Mouse (Mus musculus): ENCODE data around the gene Kcnma1. TPM values are rescaled to one million over a fixed set of nuclear protein-coding genes. Genes with fewer than 3 reads are reported as not detected.
A peak's percentile ranks its signal among the peaks of the same experiment; 100 is the strongest.

Gene Kcnma1
- polyA plus RNA-seq, 1 experiment from 2014 or later, result 6.0 TPM

DNA sequence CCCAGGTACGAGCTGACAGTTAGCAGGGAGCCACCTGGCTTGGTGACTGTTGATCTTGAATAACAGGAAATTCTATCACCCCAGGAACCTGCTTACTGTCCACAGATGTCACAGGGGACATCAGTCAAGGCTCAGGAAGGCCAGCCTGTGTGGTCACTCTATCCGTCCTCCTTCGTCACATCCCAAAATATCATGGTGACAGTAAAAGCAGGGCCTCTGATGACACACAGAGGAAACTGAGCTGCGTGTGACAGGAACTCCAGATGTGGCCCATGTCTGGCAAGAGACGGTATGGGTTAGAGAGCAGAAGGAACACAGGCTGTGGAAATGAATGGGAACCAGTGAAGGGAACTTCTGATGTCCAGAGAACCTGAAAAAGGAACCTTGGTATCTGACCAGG is 174.7 kb downstream of the Kcnma1 start:
- Histone ChIP-seq H3K36me3 (no peaks in the 10 kb centered on the region), H3K27me3 (no peaks in the 10 kb centered on the region), H3K9me3 (no peaks in the 10 kb centered on the region), H3K4me2 (replicated peaks) (no peak overlapping the region), H3K27ac (no peak overlapping the region), H3K4me1 (no peaks in the 10 kb centered on the region), H3K4me3 (no peak overlapping the region), H3K9ac (no peak overlapping the region)
- 73% methylated on average over 5 of the region's 5 CpGs for WGBS
- ATAC-seq (ENCODE audit: low FRiP score, low read depth), result no peak

DNA sequence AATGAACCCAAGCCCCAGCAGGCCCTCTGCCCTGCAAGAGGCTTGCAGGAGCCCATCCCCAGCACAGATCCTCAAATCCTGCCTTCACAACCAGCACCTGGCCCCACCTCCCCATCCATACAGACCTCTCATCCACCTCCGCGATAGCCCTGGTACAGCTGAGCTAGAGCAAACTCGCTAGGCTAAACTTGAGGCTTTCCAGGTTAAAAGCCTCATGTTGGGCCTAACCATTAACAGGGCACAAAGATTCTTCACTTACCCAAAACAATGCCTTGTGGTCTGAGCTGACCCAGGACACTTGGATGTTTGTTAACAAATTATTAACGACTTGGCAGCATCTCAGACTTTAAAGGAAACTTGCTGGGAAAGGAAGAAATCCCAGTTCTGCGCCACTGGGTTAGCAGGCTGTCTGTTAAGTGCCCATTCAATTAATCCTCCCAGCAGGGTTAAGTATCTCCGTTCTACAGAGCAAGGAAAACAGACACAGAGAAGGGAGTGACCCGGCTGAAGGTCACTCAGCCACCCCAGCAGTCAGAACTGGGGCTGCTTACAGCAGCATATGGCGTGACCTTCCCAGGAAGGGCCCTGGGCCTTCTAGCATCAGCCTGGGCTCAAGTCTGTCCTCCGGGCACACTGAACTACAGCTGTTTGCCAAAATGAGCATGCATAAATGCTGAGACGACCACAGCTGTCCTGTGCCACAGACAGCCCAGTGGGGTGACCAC is 178.7 kb downstream of the Kcnma1 start:
- no peak overlapping the region for H3K9ac ChIP-seq
- H3K9me3 ChIP-seq, result no peaks in the 10 kb centered on the region
- H3K4me1 ChIP-seq, result no peaks in the 10 kb centered on the region
- H3K4me3 ChIP-seq, result no peak overlapping the region
- peak; percentile 36; the same call in 1 of the 2 replicates for ATAC-seq (ENCODE audit: low FRiP score, low read depth)
- H3K27me3 ChIP-seq, result no peaks in the 10 kb centered on the region
- H3K4me2 ChIP-seq (replicated peaks), result no peak overlapping the region
- no peak overlapping the region for H3K27ac ChIP-seq
- 43% methylated on average over 10 of the region's 10 CpGs for WGBS
- H3K36me3 ChIP-seq, result no peaks in the 10 kb centered on the region

DNA sequence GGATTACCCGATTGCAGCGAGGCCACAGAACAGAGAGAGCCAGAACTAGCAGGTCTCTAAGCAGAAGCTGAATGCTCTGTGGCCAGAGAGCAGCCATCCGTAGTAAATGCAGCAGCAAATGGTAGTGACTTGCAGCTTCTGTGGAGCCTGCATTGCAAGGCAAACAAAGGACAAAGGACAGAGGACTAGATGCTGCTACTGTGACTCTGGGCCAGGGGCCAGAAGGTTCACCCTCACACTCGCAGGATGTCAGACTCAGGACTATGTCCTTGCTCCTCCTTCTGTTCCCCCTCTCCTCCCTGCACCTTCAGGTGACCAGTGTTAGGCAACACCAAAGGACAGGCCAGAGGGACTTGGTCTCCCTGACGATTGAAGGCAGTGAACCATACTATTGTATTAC is 183.0 kb downstream of the Kcnma1 start:
- Histone ChIP-seq H3K27me3 (no peaks in the 10 kb centered on the region), H3K9me3 (no peaks in the 10 kb centered on the region), H3K36me3 (no peaks in the 10 kb centered on the region), H3K4me3 (no peak overlapping the region), H3K4me1 (no peaks in the 10 kb centered on the region), H3K9ac (no peak overlapping the region), H3K27ac (no peak overlapping the region), H3K4me2 (replicated peaks) (no peak overlapping the region)
- no peak for ATAC-seq (ENCODE audit: low FRiP score, low read depth)
- WGBS, result 65% methylated on average over 5 of the region's 5 CpGs

DNA sequence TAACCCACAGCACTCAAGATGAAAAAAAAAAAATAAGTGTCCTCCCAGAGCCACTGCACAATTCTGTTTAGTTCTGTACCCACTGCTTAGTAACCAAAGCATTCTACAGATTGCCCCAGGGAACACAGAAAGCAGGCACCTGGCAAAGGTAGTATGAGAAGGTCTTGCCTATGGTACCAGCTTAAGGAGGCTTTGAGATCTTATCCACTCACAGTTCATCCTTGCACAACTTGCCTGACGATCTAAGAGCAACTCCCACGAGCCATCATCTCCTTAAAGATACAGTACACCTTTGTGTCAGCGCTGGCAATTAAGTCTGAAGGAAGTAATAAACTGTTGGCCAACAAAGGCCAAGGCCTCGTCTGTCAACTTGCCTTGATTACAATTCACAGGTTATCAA is 184.0 kb downstream of the Kcnma1 start:
- Histone ChIP-seq H3K4me1 (no peaks in the 10 kb centered on the region), H3K27ac (no peak overlapping the region), H3K9me3 (no peaks in the 10 kb centered on the region), H3K9ac (no peak overlapping the region), H3K27me3 (no peaks in the 10 kb centered on the region), H3K36me3 (no peaks in the 10 kb centered on the region), H3K4me2 (replicated peaks) (no peak overlapping the region), H3K4me3 (no peak overlapping the region)
- 29% methylated on average over 4 of the region's 4 CpGs for WGBS
- no peak for ATAC-seq (ENCODE audit: low FRiP score, low read depth)

DNA sequence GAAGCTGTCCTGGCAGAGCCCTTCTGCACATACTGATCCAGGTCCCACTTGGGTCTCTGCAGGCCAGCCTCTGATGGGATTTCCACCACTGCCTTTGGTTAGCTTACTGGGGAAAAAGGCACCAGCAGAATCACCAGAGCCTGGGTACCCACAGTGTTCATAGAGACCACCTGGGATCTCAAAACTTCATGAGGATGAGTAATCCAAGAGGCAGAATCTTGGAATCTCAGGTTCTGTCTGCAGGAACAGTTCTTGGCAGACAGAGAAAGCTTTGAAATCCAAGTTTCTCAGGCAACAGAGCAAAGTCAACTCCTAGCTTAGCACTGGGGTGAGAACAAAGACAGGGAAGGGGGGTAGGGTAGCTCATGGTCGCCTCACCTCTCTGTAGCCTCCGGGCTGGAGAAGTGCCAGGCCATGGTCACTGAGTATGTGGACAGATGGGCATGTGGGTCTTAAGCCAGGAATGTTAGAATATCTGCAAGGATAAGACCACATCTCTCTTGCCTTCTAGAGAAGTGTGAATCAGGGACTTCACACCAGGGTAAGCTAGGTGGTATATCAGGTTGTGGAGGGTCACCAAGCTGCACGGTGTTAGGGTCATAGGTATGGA is 185.5 kb downstream of the Kcnma1 start:
- Histone ChIP-seq H3K27ac (no peak overlapping the region), H3K27me3 (no peaks in the 10 kb centered on the region), H3K4me3 (no peak overlapping the region), H3K9me3 (no peaks in the 10 kb centered on the region), H3K9ac (no peak overlapping the region), H3K36me3 (no peaks in the 10 kb centered on the region), H3K4me1 (no peaks in the 10 kb centered on the region), H3K4me2 (replicated peaks) (no peak overlapping the region)
- 83% methylated on average over 3 of the region's 3 CpGs for WGBS
- no peak for ATAC-seq (ENCODE audit: low FRiP score, low read depth)

DNA sequence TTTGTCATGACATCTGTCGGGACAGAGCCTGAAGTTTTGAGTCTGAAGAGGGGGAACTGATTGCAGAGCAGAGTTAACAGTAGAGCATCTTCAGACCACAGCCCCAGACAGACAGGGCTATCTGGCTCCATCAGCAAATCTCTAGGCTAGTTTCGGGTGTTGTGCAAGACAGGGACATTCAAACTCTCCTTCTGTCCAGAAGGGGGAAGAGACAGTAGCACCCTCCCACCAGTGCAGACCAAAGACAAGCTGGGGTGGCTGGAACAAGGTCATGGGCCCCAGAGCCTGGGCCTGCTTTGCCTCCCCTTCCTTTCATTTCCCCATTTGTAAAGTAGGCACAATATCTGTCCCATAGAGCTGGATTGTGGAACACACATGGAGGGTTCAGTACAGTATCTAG is 189.4 kb downstream of the Kcnma1 start:
- no peak overlapping the region for H3K9ac ChIP-seq
- H3K4me1 ChIP-seq, result no peaks in the 10 kb centered on the region
- no peaks in the 10 kb centered on the region for H3K27me3 ChIP-seq
- no peak overlapping the region for H3K4me2 ChIP-seq (replicated peaks)
- H3K27ac ChIP-seq, result no peak overlapping the region
- WGBS, result 77% methylated on average over 2 of the region's 2 CpGs
- no peaks in the 10 kb centered on the region for H3K36me3 ChIP-seq
- no peak overlapping the region for H3K4me3 ChIP-seq
- ATAC-seq (ENCODE audit: low FRiP score, low read depth), result no peak
- no peaks in the 10 kb centered on the region for H3K9me3 ChIP-seq

DNA sequence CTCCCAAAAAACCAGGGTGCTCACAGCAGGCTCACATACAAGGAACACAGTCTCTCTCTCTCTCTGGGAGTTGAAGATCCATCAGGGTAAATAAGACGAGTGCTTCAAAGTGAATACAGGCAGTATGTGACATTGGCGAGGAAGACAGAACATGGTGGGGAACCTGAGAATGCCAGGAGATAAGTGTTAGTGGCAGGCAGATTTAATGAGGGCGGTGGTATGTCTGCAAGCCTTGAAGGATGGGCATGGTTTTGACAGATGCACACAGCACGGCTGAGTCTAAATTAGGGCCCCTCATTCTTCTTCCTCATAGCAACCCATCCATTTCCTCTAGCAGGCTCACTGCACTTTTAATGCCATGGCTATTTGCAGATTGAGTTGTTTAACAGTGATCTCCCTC is 190.0 kb downstream of the Kcnma1 start:
- Histone ChIP-seq H3K4me2 (replicated peaks) (no peak overlapping the region), H3K36me3 (no peaks in the 10 kb centered on the region), H3K27ac (no peak overlapping the region), H3K9me3 (no peaks in the 10 kb centered on the region), H3K4me1 (no peaks in the 10 kb centered on the region), H3K9ac (no peak overlapping the region), H3K4me3 (no peak overlapping the region), H3K27me3 (no peaks in the 10 kb centered on the region)
- 61% methylated on average over 4 of the region's 4 CpGs for WGBS
- ATAC-seq (ENCODE audit: low FRiP score, low read depth), result no peak

DNA sequence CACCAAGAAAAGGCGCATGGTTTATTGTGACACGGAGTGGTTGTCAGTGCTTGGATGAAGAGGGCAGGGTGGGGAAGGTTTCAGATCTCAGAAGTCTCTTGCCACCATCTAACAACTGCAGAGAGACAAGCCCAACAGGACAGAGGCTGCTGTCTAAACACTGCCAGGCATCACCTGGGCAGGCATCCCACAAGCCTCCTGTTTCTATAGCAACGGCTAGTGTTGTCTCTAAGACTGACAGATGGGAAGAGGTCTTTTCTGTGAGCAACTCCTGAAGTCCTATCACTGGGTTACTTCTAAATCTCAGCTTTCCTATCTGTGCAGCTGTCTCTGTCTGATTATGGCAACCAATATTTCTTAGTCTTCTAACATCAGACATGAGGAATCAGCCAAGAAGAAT is 196.7 kb downstream of the Kcnma1 start:
- H3K27ac ChIP-seq, result no peak overlapping the region
- H3K4me2 ChIP-seq (replicated peaks), result no peak overlapping the region
- no peaks in the 10 kb centered on the region for H3K27me3 ChIP-seq
- H3K9me3 ChIP-seq, result no peaks in the 10 kb centered on the region
- no peak overlapping the region for H3K9ac ChIP-seq
- WGBS, result 91% methylated on average over 3 of the region's 3 CpGs
- no peaks in the 10 kb centered on the region for H3K4me1 ChIP-seq
- no peaks in the 10 kb centered on the region for H3K36me3 ChIP-seq
- no peak for ATAC-seq (ENCODE audit: low FRiP score, low read depth)
- no peak overlapping the region for H3K4me3 ChIP-seq

DNA sequence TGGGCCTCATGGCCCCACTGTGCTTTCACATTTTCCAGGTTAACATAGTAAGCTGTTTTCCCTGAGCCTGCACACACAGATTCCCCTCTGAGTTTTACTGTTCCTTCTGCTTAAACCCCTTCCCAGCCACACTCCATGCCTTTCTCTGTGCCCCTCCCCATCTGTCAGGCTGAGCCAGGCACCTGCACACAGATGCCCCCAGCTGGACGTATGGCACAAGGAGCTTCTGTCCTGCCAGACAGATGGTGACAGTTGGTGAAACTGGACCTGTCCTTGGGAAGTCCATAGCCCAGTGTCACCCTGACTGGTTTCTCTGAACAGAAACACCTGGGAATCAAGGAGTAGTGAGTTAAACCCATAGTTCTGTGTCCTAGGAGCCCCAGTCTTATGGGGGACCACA is 204.2 kb downstream of the Kcnma1 start:
- Histone ChIP-seq H3K4me2 (replicated peaks) (no peak overlapping the region), H3K4me1 (peaks cover 11% of the 10 kb centered on the region), H3K9ac (no peak overlapping the region), H3K4me3 (no peak overlapping the region), H3K9me3 (no peaks in the 10 kb centered on the region), H3K27me3 (peaks cover 5% of the 10 kb centered on the region; the same call in 1 of the 2 replicates), H3K27ac (no peak overlapping the region), H3K36me3 (no peaks in the 10 kb centered on the region)
- 50% methylated on average over 1 of the region's 1 CpGs for WGBS
- ATAC-seq (ENCODE audit: low FRiP score, low read depth), result no peak

DNA sequence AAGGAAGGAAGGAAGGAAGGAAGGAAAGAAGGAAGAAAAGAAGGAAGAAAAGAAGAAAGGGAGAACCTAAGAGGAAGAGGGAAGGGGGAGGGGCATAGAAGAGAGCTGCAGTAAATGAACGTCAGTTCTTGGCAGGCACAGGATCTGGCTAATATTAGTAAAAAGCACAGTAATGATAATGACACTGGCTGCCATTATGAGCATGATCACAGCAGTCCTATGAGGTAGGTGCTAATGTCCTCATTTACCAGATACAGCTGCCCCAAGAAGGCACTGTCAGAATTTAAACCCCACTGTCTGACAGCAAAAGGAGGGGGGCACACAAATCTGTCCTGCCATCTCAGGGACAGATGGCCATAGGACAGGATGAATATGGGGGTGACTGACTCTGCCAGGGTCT is 205.2 kb downstream of the Kcnma1 start:
- H3K4me3 ChIP-seq, result no peak overlapping the region
- H3K27ac ChIP-seq, result no peak overlapping the region
- ATAC-seq (ENCODE audit: low FRiP score, low read depth), result no peak
- H3K36me3 ChIP-seq, result no peaks in the 10 kb centered on the region
- H3K9me3 ChIP-seq, result no peaks in the 10 kb centered on the region
- H3K4me2 ChIP-seq (replicated peaks), result no peak overlapping the region
- H3K9ac ChIP-seq, result no peak overlapping the region
- H3K4me1 ChIP-seq, result peaks cover 11% of the 10 kb centered on the region
- WGBS, result 20% methylated on average over 1 of the region's 1 CpGs
- H3K27me3 ChIP-seq, result peaks cover 9% of the 10 kb centered on the region; the same call in 1 of the 2 replicates

DNA sequence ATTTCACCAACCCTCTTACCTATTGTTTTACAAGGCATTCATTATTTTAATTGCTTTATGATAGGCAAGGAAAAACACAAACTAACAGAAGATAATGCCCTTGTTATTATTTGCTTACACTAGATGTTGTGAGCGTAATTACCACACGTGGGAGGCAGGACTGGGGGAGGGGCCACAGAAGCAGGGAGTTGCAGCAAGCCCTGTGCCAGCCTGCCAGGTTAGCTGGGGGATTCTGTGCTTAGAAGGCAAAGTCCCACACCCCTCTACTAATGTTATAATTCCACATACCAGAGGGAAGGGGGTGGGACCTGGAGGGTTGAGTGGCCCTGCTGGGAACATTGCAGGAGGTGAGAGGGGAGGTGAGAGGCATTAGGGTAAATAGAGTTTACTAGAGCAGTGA is 207.9 kb downstream of the Kcnma1 start:
- Histone ChIP-seq H3K4me1 (peaks cover 11% of the 10 kb centered on the region), H3K4me3 (no peak overlapping the region)

DNA sequence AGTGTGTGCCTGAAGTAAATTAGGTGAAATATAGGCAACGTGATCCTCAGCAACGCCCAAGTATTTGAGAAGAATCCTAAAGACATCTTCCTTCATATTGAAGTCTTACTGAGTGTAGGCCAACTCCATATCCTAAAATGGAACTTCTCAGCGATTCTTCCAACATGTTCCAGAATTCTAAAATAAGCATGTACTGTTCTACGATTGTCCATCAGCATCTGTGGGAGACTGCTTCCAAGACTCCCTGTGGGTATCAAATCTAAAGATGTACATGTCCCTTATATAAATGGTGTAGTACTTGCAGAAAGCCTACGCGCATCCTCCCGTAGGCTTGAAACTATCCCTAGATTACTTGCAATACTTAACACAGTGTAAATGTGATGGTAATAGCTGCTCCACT is 217.4 kb downstream of the Kcnma1 start:
- H3K36me3 ChIP-seq, result no peaks in the 10 kb centered on the region
- no peak overlapping the region for H3K4me2 ChIP-seq (replicated peaks)
- 93% methylated on average over 7 of the region's 7 CpGs for WGBS
- H3K4me1 ChIP-seq, result peaks cover 15% of the 10 kb centered on the region
- no peak overlapping the region for H3K27ac ChIP-seq
- 0 out of 2 replicates have a peak, but pooled peaks cover 4% of the 10 kb centered on the region for H3K9me3 ChIP-seq
- no peak overlapping the region for H3K4me3 ChIP-seq
- no peak overlapping the region for H3K9ac ChIP-seq
- no peak for ATAC-seq (ENCODE audit: low FRiP score, low read depth)
- peaks cover 16% of the 10 kb centered on the region for H3K27me3 ChIP-seq

More for the DNA sequence above, 207.9 kb downstream of the Kcnma1 start:
- H3K9me3 ChIP-seq, result no peaks in the 10 kb centered on the region
- WGBS, result 11% methylated on average over 2 of the region's 2 CpGs
- no peak overlapping the region for H3K4me2 ChIP-seq (replicated peaks)
- no peaks in the 10 kb centered on the region for H3K36me3 ChIP-seq
- H3K9ac ChIP-seq, result no peak overlapping the region
- H3K27me3 ChIP-seq, result peaks cover 26% of the 10 kb centered on the region; the same call in 1 of the 2 replicates
- ATAC-seq (ENCODE audit: low FRiP score, low read depth), result no peak
- no peak overlapping the region for H3K27ac ChIP-seq

DNA sequence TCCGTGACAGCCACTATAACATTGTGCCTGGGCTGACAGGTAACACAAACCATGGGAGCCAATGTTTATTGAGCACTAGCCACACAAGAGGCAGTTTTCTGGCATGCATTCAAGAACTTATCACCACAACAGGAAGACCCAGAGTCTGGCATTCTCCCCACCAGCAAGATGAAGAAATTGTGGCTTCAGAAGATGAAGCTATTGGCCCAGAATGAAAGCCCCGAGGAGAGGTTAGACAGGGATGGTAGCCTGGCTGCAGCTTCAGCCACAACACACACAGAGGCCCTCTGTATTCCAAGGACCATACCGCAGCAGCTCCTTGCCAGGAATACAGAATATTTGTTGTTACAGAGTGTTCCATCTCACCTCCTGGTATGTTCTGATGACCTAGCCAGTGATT is 221.6 kb downstream of the Kcnma1 start:
- H3K9ac ChIP-seq, result no peak overlapping the region
- peaks cover 24% of the 10 kb centered on the region for H3K27me3 ChIP-seq
- ATAC-seq (ENCODE audit: low FRiP score, low read depth), result no peak
- H3K4me3 ChIP-seq, result no peak overlapping the region
- WGBS, result 60% methylated on average over 3 of the region's 3 CpGs
- H3K27ac ChIP-seq, result no peak overlapping the region
- no peak overlapping the region for H3K4me2 ChIP-seq (replicated peaks)
- H3K4me1 ChIP-seq, result peaks cover 23% of the 10 kb centered on the region
- no peaks in the 10 kb centered on the region for H3K36me3 ChIP-seq
- no peaks in the 10 kb centered on the region for H3K9me3 ChIP-seq
